Mouse (Mus musculus) hindbrain, embryonic 15.5 days (tissue): ENCODE results near the gene Nav3. TPM values are rescaled to one million over a fixed set of nuclear protein-coding genes. Genes with fewer than 3 reads are reported as not detected.

Experiments used
- ATAC-seq: fragments of 200-750 bp; cut with Nextera tagmentation; 2 replicates; pipeline ENCODE4 v1.8.0; 2017; ENCODE audit warnings: low read depth, moderate number of reproducible peaks, moderate TSS enrichment; ENCODE audit not compliant: low FRiP score
- H3K27ac ChIP-seq: fragments of 300-500 bp; sonication (generic); replicated peaks from 2 replicates; pipeline ENCODE4 v1.5.1; 2015; ENCODE audit warnings: mild to moderate bottlenecking, inconsistent platforms
- H3K27me3 ChIP-seq: fragments of 300-500 bp; sonication (generic); 2 replicates; pipeline ENCODE4 v1.6.1; 2015; ENCODE audit warnings: control low read depth, inconsistent platforms
- H3K36me3 ChIP-seq: fragments of 300-500 bp; sonication (generic); 2 replicates; pipeline ENCODE4 v1.6.1; 2015; ENCODE audit warnings: control low read depth, inconsistent platforms
- H3K4me1 ChIP-seq: fragments of 300-500 bp; sonication (generic); replicated peaks from 2 replicates; pipeline ENCODE4 v1.6.1; 2015; ENCODE audit warnings: control low read depth, inconsistent platforms
- H3K4me2 ChIP-seq: fragments of 300-500 bp; sonication (generic); 2 replicates; pipeline ENCODE4 v1.6.1; 2015; ENCODE audit warnings: moderate library complexity, mild to moderate bottlenecking, inconsistent platforms
- H3K4me3 ChIP-seq: fragments of 300-500 bp; sonication (generic); 2 replicates; pipeline ENCODE4 v1.5.1; 2015; ENCODE audit warnings: mild to moderate bottlenecking, inconsistent platforms
- H3K9ac ChIP-seq: fragments of 300-500 bp; sonication (generic); 2 replicates; pipeline ENCODE4 v1.6.1; 2015; ENCODE audit warnings: inconsistent platforms
- H3K9me3 ChIP-seq: fragments of 300-500 bp; sonication (generic); 2 replicates; pipeline ENCODE4 v1.6.1; 2016; ENCODE audit warnings: control low read depth, inconsistent platforms
- WGBS: fragments of 180-500 bp; shearing (Covaris S2); methylation state at CpG from one replicate; pipeline ENCODE4 v1.1.7; 2015; 5-methylcytosine and 5-hydroxymethylcytosine counted together
- polyA plus RNA-seq: library from polyadenylated mRNA; unstranded; fragments of >200 nt; fragmentation: Nextera tagmentation; extraction: Ambion mirVana; gene quantifications from 2 replicates; pipeline ENCODE4 v1.2.1, GENCODE M21; 2015

The Nav3 gene
- polyA plus RNA-seq, 1 experiment from 2014 or later, result 24.9 TPM

GRCm38 (mm10) chr10:110272818-110273217 is 183.2 kb downstream of the Nav3 start:
- Histone ChIP-seq H3K4me2 (no peak overlapping the region), H3K27ac (no peak overlapping the region), H3K36me3 (no peaks in the 10 kb centered on the region), H3K27me3 (no peaks in the 10 kb centered on the region), H3K9ac (no peak overlapping the region), H3K4me1 (no peaks in the 10 kb centered on the region), H3K4me3 (no peak overlapping the region), H3K9me3 (no peaks in the 10 kb centered on the region)
- no peak for ATAC-seq
- WGBS, result 63% methylated on average over 2 of the region's 2 CpGs

GRCm38 (mm10) chr10:110270561-110270960 is 185.4 kb downstream of the Nav3 start:
- H3K4me3 ChIP-seq, result no peak overlapping the region
- H3K36me3 ChIP-seq, result no peaks in the 10 kb centered on the region
- H3K27me3 ChIP-seq, result no peaks in the 10 kb centered on the region
- ATAC-seq, result no peak
- no peak overlapping the region for H3K9ac ChIP-seq
- H3K4me1 ChIP-seq, result no peaks in the 10 kb centered on the region
- H3K4me2 ChIP-seq, result no peak overlapping the region
- H3K9me3 ChIP-seq, result no peaks in the 10 kb centered on the region
- 90% methylated on average over 1 of the region's 1 CpGs for WGBS
- no peak overlapping the region for H3K27ac ChIP-seq

DNA sequence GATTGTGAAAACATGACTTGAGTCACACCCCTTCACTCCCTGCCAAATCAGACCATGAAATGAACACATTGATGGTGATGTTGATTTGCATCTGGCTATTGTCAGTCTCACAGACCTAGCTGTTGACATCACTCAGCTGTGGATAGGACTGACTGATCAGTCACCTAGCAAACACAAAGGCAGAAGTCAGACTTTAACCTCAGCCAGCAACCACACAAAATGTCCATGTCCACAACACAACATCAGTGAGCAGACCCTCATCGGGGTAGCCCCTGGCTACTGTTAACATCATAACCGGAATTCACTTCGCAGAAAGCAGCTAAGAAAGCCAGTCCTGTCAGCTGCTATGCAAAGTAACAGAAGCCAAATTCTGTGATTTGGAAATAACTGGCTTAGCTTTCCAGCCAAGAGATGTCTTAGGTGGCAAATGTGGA is 213.9 kb downstream of the Nav3 start:
- Histone ChIP-seq H3K4me1 (peaks cover 7% of the 10 kb centered on the region; the same call in 1 of the 2 replicates), H3K27ac (0 out of 2 replicates have a peak overlapping the region, but pooled peaks have one; percentile 2), H3K36me3 (no peaks in the 10 kb centered on the region), H3K27me3 (no peaks in the 10 kb centered on the region), H3K4me2 (no peak overlapping the region), H3K9me3 (no peaks in the 10 kb centered on the region), H3K9ac (no peak overlapping the region), H3K4me3 (no peak overlapping the region)
- 28% methylated on average over 3 of the region's 3 CpGs for WGBS
- ATAC-seq, result peak; percentile 30; the same call in 1 of the 2 replicates

DNA sequence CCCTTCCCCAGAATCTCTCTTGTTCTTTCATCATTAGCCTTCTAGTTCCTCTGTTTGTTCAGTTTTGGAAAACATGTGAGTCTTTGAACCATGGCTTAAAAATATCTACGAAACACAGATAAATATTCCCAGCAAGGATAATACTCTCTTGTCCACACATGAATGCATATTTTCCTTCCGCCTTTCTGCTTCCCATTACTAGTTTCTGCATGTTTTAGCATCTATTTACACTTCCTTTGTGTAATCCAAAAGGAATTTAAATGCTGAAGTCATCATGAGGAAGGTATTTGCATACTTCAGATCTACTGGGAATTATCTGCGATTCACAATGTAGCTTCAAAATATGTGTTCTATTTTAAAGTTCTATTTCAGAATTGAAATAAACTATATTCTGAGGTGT is 215.3 kb downstream of the Nav3 start:
- Histone ChIP-seq H3K9me3 (no peaks in the 10 kb centered on the region), H3K4me3 (no peak overlapping the region), H3K4me1 (peaks cover 7% of the 10 kb centered on the region; the same call in 1 of the 2 replicates), H3K27ac (no peak overlapping the region), H3K27me3 (no peaks in the 10 kb centered on the region), H3K4me2 (no peak overlapping the region), H3K36me3 (no peaks in the 10 kb centered on the region), H3K9ac (no peak overlapping the region)
- 47% methylated on average over 3 of the region's 3 CpGs for WGBS
- no peak for ATAC-seq

- H3K4me2 ChIP-seq, result peak overlapping the region; percentile 10; the same call in 1 of the 2 replicates
Measured at GRCm38 (mm10) chr10:110233307-110233930, 222.6 kb downstream of the Nav3 start.

DNA sequence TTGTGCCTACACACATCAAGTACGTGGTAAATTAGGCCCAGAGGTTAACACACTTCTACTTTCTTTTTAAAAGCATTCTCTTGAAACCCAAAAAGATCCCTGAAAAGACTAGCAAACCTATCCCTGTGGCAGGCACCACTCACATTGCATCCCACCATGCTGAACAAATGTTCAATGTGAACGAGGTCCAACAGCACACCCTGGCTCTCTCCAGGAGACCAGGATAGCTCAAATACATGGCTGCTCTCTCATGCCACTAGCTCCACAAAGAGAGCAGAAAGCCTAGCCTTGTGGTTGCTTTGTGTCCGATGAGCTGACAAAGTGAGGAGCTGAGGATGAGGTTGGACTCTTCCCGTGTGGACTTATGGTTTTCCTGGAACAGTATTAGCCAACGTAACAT is 249.6 kb downstream of the Nav3 start:
- no peaks in the 10 kb centered on the region for H3K36me3 ChIP-seq
- no peak overlapping the region for H3K4me3 ChIP-seq
- ATAC-seq, result no peak
- WGBS, result 86% methylated on average over 5 of the region's 5 CpGs
- H3K9ac ChIP-seq, result no peak overlapping the region
- H3K4me2 ChIP-seq, result no peak overlapping the region
- H3K4me1 ChIP-seq, result no peaks in the 10 kb centered on the region
- H3K9me3 ChIP-seq, result no peaks in the 10 kb centered on the region
- H3K27ac ChIP-seq, result no peak overlapping the region
- H3K27me3 ChIP-seq, result no peaks in the 10 kb centered on the region

More at GRCm38 (mm10) chr10:110233307-110233930, 222.6 kb downstream of the Nav3 start:
- Histone ChIP-seq H3K27me3 (no peaks in the 10 kb centered on the region), H3K36me3 (no peaks in the 10 kb centered on the region), H3K4me3 (no peak overlapping the region), H3K9me3 (no peaks in the 10 kb centered on the region), H3K27ac (peak overlapping the region; percentile 71), H3K4me1 (peaks cover 10% of the 10 kb centered on the region), H3K9ac (no peak overlapping the region)
- WGBS, result 41% methylated on average over 6 of the region's 6 CpGs
- peak; percentile 38; the same call in 1 of the 2 replicates for ATAC-seq

DNA sequence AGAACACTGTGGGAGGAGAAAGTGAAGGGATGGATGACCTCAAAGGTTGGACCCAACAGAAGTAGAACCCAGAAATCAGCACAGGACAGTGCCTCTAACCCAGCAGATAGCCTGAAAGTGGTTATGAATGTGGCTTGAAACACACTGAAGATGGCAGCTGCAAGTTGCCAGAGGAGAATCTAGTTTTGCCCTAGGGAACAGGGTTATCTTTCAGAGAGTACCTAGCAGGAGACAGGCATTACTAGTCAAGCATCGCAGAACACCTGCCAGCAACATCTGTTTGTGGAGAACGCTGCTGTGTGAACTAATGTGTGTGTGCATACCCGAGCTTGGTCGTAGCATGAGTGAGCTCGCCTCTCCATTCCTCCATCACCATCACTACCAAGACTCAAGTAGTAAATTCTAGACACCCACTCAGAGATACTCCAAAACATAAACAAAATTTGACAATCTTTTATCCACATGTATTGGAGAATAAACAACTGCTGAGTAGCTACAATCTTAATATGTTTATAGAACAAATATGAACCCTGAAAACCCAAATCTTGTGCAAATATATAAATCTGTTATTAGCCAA is 251.8 kb downstream of the Nav3 start:
- H3K36me3 ChIP-seq, result no peaks in the 10 kb centered on the region
- H3K4me1 ChIP-seq, result no peaks in the 10 kb centered on the region
- no peak for ATAC-seq
- H3K4me2 ChIP-seq, result no peak overlapping the region
- H3K4me3 ChIP-seq, result no peak overlapping the region
- no peaks in the 10 kb centered on the region for H3K27me3 ChIP-seq
- no peak overlapping the region for H3K27ac ChIP-seq
- no peaks in the 10 kb centered on the region for H3K9me3 ChIP-seq
- H3K9ac ChIP-seq, result no peak overlapping the region
- WGBS, result 78% methylated on average over 5 of the region's 5 CpGs

- no peak for ATAC-seq
- 17% methylated on average over 4 of the region's 4 CpGs for WGBS
Measured at GRCm38 (mm10) chr10:110192881-110193280, 263.1 kb downstream of the Nav3 start.

DNA sequence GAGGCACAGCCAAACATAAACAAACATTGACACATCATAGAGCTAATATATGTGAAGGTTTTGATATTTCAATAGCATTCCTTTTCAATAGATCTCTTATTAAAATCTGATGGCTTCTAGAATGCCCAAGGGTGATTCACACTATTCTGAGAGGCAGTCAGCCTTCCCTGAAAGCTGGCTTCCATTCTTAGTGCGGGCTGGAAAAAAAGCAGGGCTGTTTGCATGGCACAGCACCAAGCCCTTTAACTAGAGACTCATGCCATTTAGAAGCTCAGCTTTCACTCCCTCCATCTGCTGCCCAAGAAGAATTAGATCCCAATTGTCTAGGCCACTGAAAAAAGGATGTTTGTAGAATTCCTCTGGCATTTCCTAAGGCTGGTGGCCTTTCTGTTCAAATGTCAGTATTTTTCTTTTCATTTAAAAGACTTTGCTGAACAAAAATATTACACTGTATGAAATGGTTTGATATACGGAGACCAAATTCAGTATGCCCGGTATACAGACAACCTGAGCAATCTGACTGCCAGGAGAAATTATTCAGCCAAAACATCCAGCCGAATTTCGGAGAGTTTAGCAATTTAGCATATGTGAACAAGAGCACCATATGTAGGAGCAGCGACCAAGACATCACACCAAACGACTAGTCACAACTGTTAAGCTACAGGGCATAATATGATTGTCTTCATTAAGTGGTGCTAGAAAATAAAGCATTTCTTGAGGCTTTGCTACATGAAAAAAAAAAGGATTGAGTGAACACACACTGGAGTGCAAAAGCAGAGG is 263.8 kb downstream of the Nav3 start:
- no peak overlapping the region for H3K4me3 ChIP-seq
- no peaks in the 10 kb centered on the region for H3K27me3 ChIP-seq
- peak; percentile 83 for ATAC-seq
- H3K27ac ChIP-seq, result peak overlapping the region; percentile 64
- no peaks in the 10 kb centered on the region for H3K36me3 ChIP-seq
- peaks cover 21% of the 10 kb centered on the region for H3K4me1 ChIP-seq
- no peaks in the 10 kb centered on the region for H3K9me3 ChIP-seq
- H3K4me2 ChIP-seq, result 0 out of 2 replicates have a peak overlapping the region, but pooled peaks have one; percentile 19
- no peak overlapping the region for H3K9ac ChIP-seq
- 49% methylated on average over 7 of the region's 7 CpGs for WGBS

More at GRCm38 (mm10) chr10:110192881-110193280, 263.1 kb downstream of the Nav3 start:
- Histone ChIP-seq H3K4me3 (no peak overlapping the region), H3K4me1 (peaks cover 21% of the 10 kb centered on the region), H3K4me2 (0 out of 2 replicates have a peak overlapping the region, but pooled peaks have one; percentile 19), H3K36me3 (no peaks in the 10 kb centered on the region), H3K9me3 (no peaks in the 10 kb centered on the region), H3K27ac (peak overlapping the region; percentile 64), H3K9ac (no peak overlapping the region), H3K27me3 (no peaks in the 10 kb centered on the region)

- H3K4me2 ChIP-seq, result no peak overlapping the region
- no peaks in the 10 kb centered on the region for H3K9me3 ChIP-seq
- no peak overlapping the region for H3K27ac ChIP-seq
- no peak overlapping the region for H3K4me3 ChIP-seq
- no peak for ATAC-seq
- no peaks in the 10 kb centered on the region for H3K36me3 ChIP-seq
- peaks cover 5% of the 10 kb centered on the region for H3K4me1 ChIP-seq
- H3K27me3 ChIP-seq, result no peaks in the 10 kb centered on the region
- 47% methylated on average over 1 of the region's 1 CpGs for WGBS
- no peak overlapping the region for H3K9ac ChIP-seq
Measured at GRCm38 (mm10) chr10:110186242-110186641, 269.8 kb downstream of the Nav3 start.

DNA sequence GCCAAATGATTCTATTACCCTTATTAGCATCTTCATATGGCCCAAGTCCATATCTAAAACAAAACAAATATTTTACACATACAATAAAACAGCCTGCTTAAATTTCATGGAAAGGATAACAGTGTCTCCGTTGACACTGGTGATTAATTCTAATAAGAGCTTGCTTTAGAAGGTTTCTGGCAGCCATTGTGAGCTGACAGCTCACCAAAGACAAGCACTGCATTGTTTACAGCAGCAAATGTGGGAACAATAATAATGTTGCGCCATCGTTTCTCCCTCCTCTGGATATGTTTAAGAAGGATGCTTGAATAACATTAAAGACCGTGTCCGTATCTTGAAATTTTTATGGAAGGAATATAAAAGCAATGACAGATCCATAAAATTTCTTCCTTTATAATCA is 280.1 kb downstream of the Nav3 start:
- no peak overlapping the region for H3K4me3 ChIP-seq
- no peak overlapping the region for H3K4me2 ChIP-seq
- H3K36me3 ChIP-seq, result no peaks in the 10 kb centered on the region
- WGBS, result 44% methylated on average over 5 of the region's 5 CpGs
- no peaks in the 10 kb centered on the region for H3K27me3 ChIP-seq
- no peaks in the 10 kb centered on the region for H3K9me3 ChIP-seq
- H3K27ac ChIP-seq, result 0 out of 2 replicates have a peak overlapping the region, but pooled peaks have one; percentile 33
- no peak for ATAC-seq
- 0 out of 2 replicates have a peak, but pooled peaks cover 4% of the 10 kb centered on the region for H3K4me1 ChIP-seq
- no peak overlapping the region for H3K9ac ChIP-seq

- Histone ChIP-seq H3K4me1 (0 out of 2 replicates have a peak, but pooled peaks cover 4% of the 10 kb centered on the region), H3K4me2 (no peak overlapping the region), H3K9ac (no peak overlapping the region), H3K4me3 (no peak overlapping the region), H3K9me3 (no peaks in the 10 kb centered on the region), H3K27ac (no peak overlapping the region), H3K27me3 (no peaks in the 10 kb centered on the region), H3K36me3 (no peaks in the 10 kb centered on the region)
- peak; percentile 60; the same call in 1 of the 2 replicates for ATAC-seq
- 80% methylated on average over 6 of the region's 6 CpGs for WGBS
Measured at GRCm38 (mm10) chr10:110169416-110169815, 286.6 kb downstream of the Nav3 start.
